Mouse (Mus musculus): ENCODE results near the gene Sez6. TPM values are rescaled to one million over a fixed set of nuclear protein-coding genes. Genes with fewer than 3 reads are reported as not detected.

Gene Sez6
- total RNA-seq, 2 experiments from 2014 or later, result 0.22 to 0.50 TPM

- no peak for DNase-seq
- intact Hi-C loops (cut with DNase I), result no loop called here
These were observed 26.8 kb upstream of the Sez6 start for GRCm38 (mm10) chr11:77903761-77904160.

GRCm38 (mm10) chr11:77904707-77905106, 25.9 kb upstream of the Sez6 start:
- DNase-seq, result no peak
- intact Hi-C loops (cut with DNase I), result no loop called here

GRCm38 (mm10) chr11:77906097-77906687, 24.4 kb upstream of the Sez6 start:
- intact Hi-C loops (cut with DNase I), result no loop called here
- DNase-seq, result peak; percentile 15 to 30

- intact Hi-C loops (cut with DNase I), result no loop called here
- DNase-seq, result no peak
These were observed 23.8 kb upstream of the Sez6 start for GRCm38 (mm10) chr11:77906747-77907174.

GRCm38 (mm10) chr11:77908468-77908867, 22.1 kb upstream of the Sez6 start:
- DNase-seq, result no peak
- intact Hi-C loops (cut with DNase I), result no loop called here

- intact Hi-C loops (cut with DNase I), result no loop called here
- DNase-seq, result no peak
These were observed 21.2 kb upstream of the Sez6 start for GRCm38 (mm10) chr11:77909376-77909775.

- intact Hi-C loops (cut with DNase I), result no loop called here
- no peak for DNase-seq
These were observed 20.8 kb upstream of the Sez6 start for GRCm38 (mm10) chr11:77909776-77910175.

GRCm38 (mm10) chr11:77913505-77913904, 17.1 kb upstream of the Sez6 start:
- DNase-seq, result no peak
- intact Hi-C loops (cut with DNase I), result no loop called here

- intact Hi-C loops (cut with DNase I), result no loop called here
- no peak for DNase-seq
These were observed 15.9 kb upstream of the Sez6 start for GRCm38 (mm10) chr11:77914598-77915260.

GRCm38 (mm10) chr11:77916741-77917140, 13.9 kb upstream of the Sez6 start:
- intact Hi-C loops (cut with DNase I), result no loop called here
- DNase-seq, result no peak

- intact Hi-C loops (cut with DNase I), result no loop called here
- DNase-seq, result no peak
These were observed 13.4 kb upstream of the Sez6 start for GRCm38 (mm10) chr11:77917166-77917565.

- intact Hi-C loops (cut with DNase I), result no loop called here
- no peak for DNase-seq
These were observed 7.3 kb upstream of the Sez6 start for GRCm38 (mm10) chr11:77923285-77923684.

- no peak for DNase-seq
- intact Hi-C loops (cut with DNase I), result no loop called here
These were observed 4.6 kb upstream of the Sez6 start for GRCm38 (mm10) chr11:77925836-77926657.

- no peak for DNase-seq
- intact Hi-C loops (cut with DNase I), result no loop called here
These were observed 3.9 kb upstream of the Sez6 start for GRCm38 (mm10) chr11:77926666-77927065.

GRCm38 (mm10) chr11:77927837-77928236, 2.8 kb upstream of the Sez6 start:
- no peak for DNase-seq
- intact Hi-C loops (cut with DNase I), result no loop called here

- no peak for DNase-seq
- intact Hi-C loops (cut with DNase I), result no loop called here
These were observed 1.2 kb downstream of the Sez6 start for GRCm38 (mm10) chr11:77931541-77932433.

GRCm38 (mm10) chr11:77932576-77932975, 2.0 kb downstream of the Sez6 start:
- DNase-seq, result no peak
- intact Hi-C loops (cut with DNase I), result no loop called here

- intact Hi-C loops (cut with DNase I), result no loop called here
- DNase-seq, result no peak
These were observed 3.5 kb downstream of the Sez6 start for GRCm38 (mm10) chr11:77934111-77934521.

GRCm38 (mm10) chr11:77934568-77935311, 4.1 kb downstream of the Sez6 start:
- no peak for DNase-seq
- intact Hi-C loops (cut with DNase I), result no loop called here

GRCm38 (mm10) chr11:77936846-77937245, 6.2 kb downstream of the Sez6 start:
- DNase-seq, result no peak
- intact Hi-C loops (cut with DNase I), result no loop called here

Measured in heart, postnatal 14 days (tissue).